Mouse (Mus musculus): ENCODE results near the gene Hypk. TPM values are rescaled to one million over a fixed set of nuclear protein-coding genes. Genes with fewer than 3 reads are reported as not detected.

Gene Hypk
- polyA plus RNA-seq, 1 experiment from 2014 or later: 70.9 TPM

DNA sequence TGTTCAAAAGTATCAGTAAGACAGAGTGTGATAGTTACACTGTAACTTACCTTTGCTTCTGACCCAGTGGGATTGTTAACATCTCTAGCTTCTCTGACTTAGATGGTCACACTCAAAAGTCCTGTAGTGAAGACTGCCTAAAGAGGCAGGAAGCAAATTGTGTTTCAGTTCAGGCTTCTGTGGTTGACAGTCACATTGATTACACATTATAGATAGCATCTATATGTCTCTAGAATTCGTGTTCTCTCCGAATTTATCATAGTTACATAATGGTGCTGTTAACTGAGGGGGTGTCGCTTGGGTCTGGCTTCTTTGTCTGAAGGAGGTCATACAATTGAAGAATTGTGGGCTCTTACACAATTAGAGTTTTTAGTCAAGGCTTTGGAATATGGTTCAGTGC, 38.0 kb upstream of the Hypk start:
- H3K4me1 ChIP-seq (ENCODE audit: insufficient read depth, low read depth, low read length): peaks cover 16% of the 10 kb centered on the region; the same call in 1 of the 2 replicates
- DNase-seq (ENCODE audit: low spot score) (no peak), ATAC-seq (no peak)
- H3K27ac ChIP-seq (ENCODE audit: low read length): no peak overlapping the region
- no peak for TF ChIP-seq EP300 (IDR thresholded peaks at IDR 0.05)
- TF ChIP-seq CTCF (IDR thresholded peaks at IDR 0.05): no peak
- peak overlapping the region; percentile 71 for H3K4me2 ChIP-seq (replicated peaks; ENCODE audit: low read depth, low read length)
- no peak overlapping the region for H3K9ac ChIP-seq (replicated peaks; ENCODE audit: low read depth)
- H3K27me3 ChIP-seq (replicated peaks; ENCODE audit: insufficient read depth, low read length): no peaks in the 10 kb centered on the region
- H3K9me3 ChIP-seq (ENCODE audit: low read length): no peaks in the 10 kb centered on the region
- 27% methylated on average over 3 of the region's 3 CpGs for WGBS
- H3K36me3 ChIP-seq (ENCODE audit: insufficient read depth, low read length): no peaks in the 10 kb centered on the region
- peak overlapping the region; percentile 93; the same call in 1 of the 2 replicates for H3K4me3 ChIP-seq (ENCODE audit: low read depth, low read length)

- no peak overlapping the region for H3K9ac ChIP-seq (replicated peaks; ENCODE audit: low read depth)
- TF ChIP-seq CTCF (IDR thresholded peaks at IDR 0.05) (no peak), EP300 (IDR thresholded peaks at IDR 0.05) (no peak)
- WGBS: 68% methylated on average over 3 of the region's 3 CpGs
- H3K27me3 ChIP-seq (replicated peaks; ENCODE audit: insufficient read depth, low read length): no peaks in the 10 kb centered on the region
- ATAC-seq (no peak), DNase-seq (ENCODE audit: low spot score) (no peak)
- no peaks in the 10 kb centered on the region for H3K36me3 ChIP-seq (ENCODE audit: insufficient read depth, low read length)
- no peak overlapping the region for H3K4me3 ChIP-seq (ENCODE audit: low read depth, low read length)
- H3K4me2 ChIP-seq (replicated peaks; ENCODE audit: low read depth, low read length): peak overlapping the region; percentile 71; the same call in 1 of the 2 replicates
- no peak overlapping the region for H3K27ac ChIP-seq (ENCODE audit: low read length)
- peaks cover 16% of the 10 kb centered on the region; the same call in 1 of the 2 replicates for H3K4me1 ChIP-seq (ENCODE audit: insufficient read depth, low read depth, low read length)
- H3K9me3 ChIP-seq (ENCODE audit: low read length): no peaks in the 10 kb centered on the region
These were observed 37.5 kb upstream of the Hypk start for GRCm38 (mm10) chr2:121415591-121415990.

- H3K9me3 ChIP-seq (ENCODE audit: low read length): no peaks in the 10 kb centered on the region
- TF ChIP-seq CTCF (IDR thresholded peaks at IDR 0.05): no peak
- no peak for TF ChIP-seq EP300 (IDR thresholded peaks at IDR 0.05)
- H3K27me3 ChIP-seq (replicated peaks; ENCODE audit: insufficient read depth, low read length): no peaks in the 10 kb centered on the region
- no peak overlapping the region for H3K27ac ChIP-seq (ENCODE audit: low read length)
- DNase-seq (ENCODE audit: low spot score) (peak; percentile 16), ATAC-seq (no peak)
- peaks cover 16% of the 10 kb centered on the region; the same call in 1 of the 2 replicates for H3K4me1 ChIP-seq (ENCODE audit: insufficient read depth, low read depth, low read length)
- H3K36me3 ChIP-seq (ENCODE audit: insufficient read depth, low read length): no peaks in the 10 kb centered on the region
- WGBS: 79% methylated on average over 6 of the region's 6 CpGs
- H3K4me2 ChIP-seq (replicated peaks; ENCODE audit: low read depth, low read length): no peak overlapping the region
- H3K9ac ChIP-seq (replicated peaks; ENCODE audit: low read depth): 0 out of 2 replicates have a peak overlapping the region, but pooled peaks have one; percentile 13
- no peak overlapping the region for H3K4me3 ChIP-seq (ENCODE audit: low read depth, low read length)
These were observed 36.7 kb upstream of the Hypk start for GRCm38 (mm10) chr2:121416356-121416755.

DNA sequence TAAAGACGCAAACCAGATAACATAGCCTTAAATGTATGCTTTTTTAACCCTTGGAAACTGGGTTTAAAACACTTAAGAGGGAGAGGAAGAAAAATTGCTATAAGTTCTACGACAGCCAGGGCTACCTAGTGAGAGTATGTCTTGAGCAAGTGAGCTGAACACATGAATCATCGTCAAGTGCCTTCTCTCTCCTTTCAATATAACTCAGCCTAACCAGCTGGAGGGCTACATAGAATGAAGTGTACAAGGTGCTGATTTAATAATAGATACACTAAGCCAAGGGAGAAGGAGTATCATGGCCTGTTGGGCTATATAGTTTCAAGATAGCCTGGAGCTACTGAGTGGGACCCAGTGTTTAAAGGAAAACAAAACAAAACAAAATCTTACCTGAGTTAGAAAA, 34.6 kb upstream of the Hypk start:
- WGBS: 65% methylated on average over 3 of the region's 3 CpGs
- DNase-seq (ENCODE audit: low spot score) (peak; percentile 32), ATAC-seq (no peak)
- Histone ChIP-seq H3K36me3 (ENCODE audit: insufficient read depth, low read length) (peaks cover 10% of the 10 kb centered on the region; the same call in 1 of the 2 replicates), H3K27ac (ENCODE audit: low read length) (no peak overlapping the region), H3K4me1 (ENCODE audit: insufficient read depth, low read depth, low read length) (peaks cover 16% of the 10 kb centered on the region; the same call in 1 of the 2 replicates), H3K4me2 (replicated peaks; ENCODE audit: low read depth, low read length) (no peak overlapping the region), H3K9me3 (ENCODE audit: low read length) (no peaks in the 10 kb centered on the region), H3K4me3 (ENCODE audit: low read depth, low read length) (no peak overlapping the region), H3K27me3 (replicated peaks; ENCODE audit: insufficient read depth, low read length) (no peaks in the 10 kb centered on the region), H3K9ac (replicated peaks; ENCODE audit: low read depth) (no peak overlapping the region)
- no peak for TF ChIP-seq CTCF (IDR thresholded peaks at IDR 0.05)
- no peak for TF ChIP-seq EP300 (IDR thresholded peaks at IDR 0.05)

DNA sequence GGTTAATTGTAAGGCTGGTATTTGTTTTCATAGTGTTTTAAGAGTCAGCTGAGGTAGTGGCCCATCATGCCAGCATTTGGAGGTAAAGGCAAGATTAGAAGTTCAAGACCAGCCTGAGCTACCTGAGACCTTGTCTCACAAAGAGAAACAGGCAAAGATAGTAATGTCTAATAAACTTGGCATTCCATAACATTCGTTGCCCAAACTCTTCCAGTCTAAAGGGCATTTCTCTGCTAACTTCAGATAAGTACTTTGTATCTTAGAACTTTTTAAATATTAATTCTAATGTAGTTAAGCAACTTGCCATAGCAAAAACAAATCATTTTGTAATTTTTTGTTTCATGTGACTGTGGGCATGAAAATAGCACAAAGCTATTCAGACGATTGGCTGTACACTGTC, 29.9 kb upstream of the Hypk start:
- WGBS: 90% methylated on average over 2 of the region's 2 CpGs
- Histone ChIP-seq H3K4me2 (replicated peaks; ENCODE audit: low read depth, low read length) (no peak overlapping the region), H3K9me3 (ENCODE audit: low read length) (no peaks in the 10 kb centered on the region), H3K36me3 (ENCODE audit: insufficient read depth, low read length) (peaks cover 17% of the 10 kb centered on the region), H3K4me3 (ENCODE audit: low read depth, low read length) (no peak overlapping the region), H3K9ac (replicated peaks; ENCODE audit: low read depth) (no peak overlapping the region), H3K4me1 (ENCODE audit: insufficient read depth, low read depth, low read length) (peaks cover 3% of the 10 kb centered on the region; the same call in 1 of the 2 replicates), H3K27ac (ENCODE audit: low read length) (no peak overlapping the region), H3K27me3 (replicated peaks; ENCODE audit: insufficient read depth, low read length) (no peaks in the 10 kb centered on the region)
- TF ChIP-seq EP300 (IDR thresholded peaks at IDR 0.05) (no peak), CTCF (IDR thresholded peaks at IDR 0.05) (no peak)
- no peak for DNase-seq (ENCODE audit: low spot score)
- no peak for ATAC-seq

- no peak overlapping the region for H3K9ac ChIP-seq (replicated peaks; ENCODE audit: low read depth)
These were observed 27.2 kb upstream of the Hypk start for GRCm38 (mm10) chr2:121425890-121426289.

GRCm38 (mm10) chr2:121434854-121435253, 18.2 kb upstream of the Hypk start:
- no peak overlapping the region for H3K4me2 ChIP-seq (replicated peaks; ENCODE audit: low read depth, low read length)
- no peaks in the 10 kb centered on the region for H3K4me1 ChIP-seq (ENCODE audit: insufficient read depth, low read depth, low read length)
- H3K27me3 ChIP-seq (replicated peaks; ENCODE audit: insufficient read depth, low read length): no peaks in the 10 kb centered on the region
- DNase-seq (ENCODE audit: low spot score): peak; percentile 72
- no peak overlapping the region for H3K9ac ChIP-seq (replicated peaks; ENCODE audit: low read depth)
- 100% methylated on average over 1 of the region's 1 CpGs for WGBS
- peaks cover 43% of the 10 kb centered on the region for H3K36me3 ChIP-seq (ENCODE audit: insufficient read depth, low read length)
- ATAC-seq: no peak
- no peak overlapping the region for H3K27ac ChIP-seq (ENCODE audit: low read length)
- H3K9me3 ChIP-seq (ENCODE audit: low read length): no peaks in the 10 kb centered on the region
- TF ChIP-seq CTCF (IDR thresholded peaks at IDR 0.05) (peak; percentile 64), EP300 (IDR thresholded peaks at IDR 0.05) (no peak)
- no peak overlapping the region for H3K4me3 ChIP-seq (ENCODE audit: low read depth, low read length)

More at GRCm38 (mm10) chr2:121425890-121426289, 27.2 kb upstream of the Hypk start:
- Histone ChIP-seq H3K4me3 (ENCODE audit: low read depth, low read length) (no peak overlapping the region), H3K27ac (ENCODE audit: low read length) (no peak overlapping the region), H3K4me2 (replicated peaks; ENCODE audit: low read depth, low read length) (no peak overlapping the region), H3K9me3 (ENCODE audit: low read length) (no peaks in the 10 kb centered on the region), H3K27me3 (replicated peaks; ENCODE audit: insufficient read depth, low read length) (no peaks in the 10 kb centered on the region), H3K36me3 (ENCODE audit: insufficient read depth, low read length) (peaks cover 35% of the 10 kb centered on the region), H3K4me1 (ENCODE audit: insufficient read depth, low read depth, low read length) (no peaks in the 10 kb centered on the region)
- DNase-seq (ENCODE audit: low spot score): no peak
- ATAC-seq: no peak
- 87% methylated on average over 2 of the region's 2 CpGs for WGBS
- no peak for TF ChIP-seq CTCF (IDR thresholded peaks at IDR 0.05)

Data from lung, postnatal 0 days (tissue).